Mouse (Mus musculus): ENCODE data around the gene Tab3.

Gene Tab3

GRCm38 (mm10) chrX:85573532-85574181 is at the start of gene Tab3:
Gene Tab3 (plus strand): TSS chrX:85574022.
- peak; percentile 90 to 94 for DNase-seq

- no peak for DNase-seq
Measured at GRCm38 (mm10) chrX:85525545-85525944, 48.3 kb upstream of the Tab3 start.

DNA sequence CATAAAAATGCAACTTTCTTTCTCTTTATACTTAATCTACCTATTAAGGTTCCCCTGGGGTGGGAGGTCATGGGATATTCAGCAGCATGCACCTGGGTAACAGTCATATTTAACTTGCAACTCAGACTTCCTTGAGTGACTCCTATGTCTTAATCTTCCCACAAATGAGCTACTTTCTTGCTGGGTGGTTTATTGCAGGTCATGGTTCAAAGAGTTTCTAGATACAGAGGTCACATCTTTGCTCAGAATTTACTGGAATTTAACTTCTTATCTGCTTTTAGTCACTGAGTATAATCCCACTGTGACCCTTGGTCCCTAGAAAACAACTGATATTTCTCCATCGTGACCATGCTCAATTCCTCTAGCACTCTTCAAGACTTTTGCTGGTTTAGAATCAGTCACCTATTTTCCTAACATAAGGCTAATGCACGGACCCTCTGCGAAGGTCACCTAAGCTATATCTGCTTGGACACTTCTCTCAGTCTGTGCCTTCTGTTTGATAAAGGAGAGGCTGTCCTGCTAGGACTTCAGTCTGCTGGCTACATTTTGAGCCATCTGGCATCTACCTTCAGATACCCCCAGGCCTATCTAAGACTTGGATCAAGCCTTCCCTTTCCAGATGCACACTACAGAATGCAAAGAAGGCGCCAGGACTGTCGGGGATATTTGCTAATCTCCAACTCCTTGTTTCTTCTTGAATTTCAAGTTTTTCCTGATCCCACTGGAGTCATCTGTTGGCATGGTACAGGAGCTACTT is 47.4 kb upstream of the Tab3 start:
- DNase-seq, result no peak

DNA sequence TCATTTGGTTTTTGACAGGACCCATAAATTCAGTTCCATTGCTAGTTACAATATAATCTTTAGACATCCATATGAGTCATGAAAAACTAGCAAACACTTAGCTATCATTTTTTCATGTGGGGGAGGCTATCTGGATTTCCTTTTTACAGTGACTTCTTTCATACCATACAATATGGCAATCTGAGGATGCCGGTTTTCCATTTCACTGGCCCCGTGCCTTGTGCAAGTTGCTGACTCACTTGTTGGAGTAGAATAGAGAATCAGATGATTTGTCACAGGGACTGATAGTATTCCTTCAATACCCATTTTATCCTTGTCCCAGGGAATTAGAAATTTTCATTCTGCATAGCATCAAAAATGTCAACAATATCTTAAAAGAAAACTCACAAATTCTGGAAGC is 14.9 kb upstream of the Tab3 start:
- no peak for DNase-seq

GRCm38 (mm10) chrX:85566256-85566655 is 7.6 kb upstream of the Tab3 start:
- no peak for DNase-seq

- DNase-seq, result no peak
Measured at GRCm38 (mm10) chrX:85574182-85574541, 340 bp downstream of the Tab3 start.

DNA sequence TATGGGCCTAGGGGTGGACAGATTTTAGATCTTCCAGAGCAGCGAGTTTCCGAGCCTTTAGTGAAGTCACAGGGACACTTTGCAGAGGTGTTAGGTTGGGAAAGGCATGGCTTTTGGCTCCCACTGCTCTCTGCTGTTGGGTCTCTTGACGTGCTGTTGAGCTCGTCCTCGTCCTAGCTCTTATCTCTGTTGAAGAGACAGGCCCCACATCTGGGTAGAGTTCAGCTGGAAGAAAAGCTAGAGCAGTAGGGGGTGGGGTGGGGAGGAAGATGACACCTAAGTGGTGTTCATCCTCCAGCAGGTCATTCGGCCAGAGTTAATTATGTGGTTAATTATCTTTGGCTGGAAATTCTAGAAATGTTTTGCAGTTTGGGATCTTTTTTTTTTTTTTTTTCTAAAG is 2.5 kb downstream of the Tab3 start:
- no peak for DNase-seq

- DNase-seq, result no peak
Measured at GRCm38 (mm10) chrX:85580768-85581167, 6.9 kb downstream of the Tab3 start.

- no peak for DNase-seq
Measured at GRCm38 (mm10) chrX:85582517-85582916, 8.7 kb downstream of the Tab3 start.

DNA sequence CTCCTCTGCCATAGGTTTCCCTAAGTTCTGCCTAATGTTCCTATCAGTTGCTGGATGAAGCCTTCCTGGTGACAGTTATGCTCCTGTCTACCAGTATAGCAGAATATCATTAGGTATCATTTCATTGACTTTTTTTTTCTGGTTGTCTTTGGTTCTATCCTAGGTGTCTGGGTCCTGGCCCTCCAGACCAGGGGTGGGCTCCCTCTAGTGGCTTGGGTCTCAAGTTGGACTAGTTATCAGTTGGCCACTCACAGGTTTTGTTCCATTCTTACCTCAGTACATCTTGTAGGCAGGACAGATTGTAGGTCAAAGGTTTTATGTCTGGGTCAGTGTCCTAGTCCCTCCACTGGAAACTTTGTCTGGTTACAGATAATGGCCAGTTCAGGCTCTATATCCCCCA is 11.8 kb downstream of the Tab3 start:
- DNase-seq, result no peak

DNA sequence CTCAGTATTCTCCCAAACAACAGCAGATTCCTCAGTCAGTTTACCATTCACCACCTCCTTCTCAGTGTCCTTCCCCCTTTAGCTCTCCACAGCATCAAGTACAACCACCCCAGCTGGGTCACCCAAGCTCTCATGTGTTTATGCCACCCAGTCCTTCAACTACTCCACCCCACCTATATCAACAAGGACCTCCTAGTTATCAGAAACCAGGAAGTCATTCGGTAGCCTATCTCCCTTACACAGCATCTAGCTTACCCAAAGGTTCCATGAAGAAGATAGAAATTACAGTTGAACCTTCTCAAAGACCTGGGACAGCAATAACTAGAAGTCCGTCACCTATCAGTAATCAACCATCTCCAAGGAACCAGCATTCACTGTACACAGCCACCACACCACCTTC is 40.9 kb downstream of the Tab3 start:
- no peak for DNase-seq

GRCm38 (mm10) chrX:85646204-85646777 is 72.5 kb downstream of the Tab3 start:
- DNase-seq, result no peak

- peak; percentile 3 to 40 for DNase-seq
Measured at GRCm38 (mm10) chrX:85676808-85677207, 103.0 kb downstream of the Tab3 start.

- no peak for DNase-seq
Measured at GRCm38 (mm10) chrX:85682125-85682524, 108.3 kb downstream of the Tab3 start.

DNA sequence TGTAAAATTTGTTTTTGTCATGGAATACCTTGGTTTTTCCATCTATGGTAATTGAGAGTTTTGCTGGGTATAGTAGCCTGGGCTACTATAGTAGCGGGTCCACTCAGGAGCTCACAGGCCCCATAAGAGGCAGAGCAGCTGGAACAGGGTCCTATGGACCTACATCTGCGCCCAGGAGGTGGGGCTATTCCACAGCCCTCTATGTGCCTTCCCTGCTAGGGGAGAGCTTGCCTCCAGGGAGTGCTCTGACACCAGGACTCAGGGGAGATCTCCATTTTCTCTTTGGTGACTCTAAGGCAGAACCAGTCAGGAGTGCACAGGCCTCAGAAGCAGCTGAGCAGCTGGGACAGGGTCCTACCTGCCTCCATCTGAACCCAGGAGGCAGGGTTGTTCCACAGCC is 109.9 kb downstream of the Tab3 start:
- DNase-seq, result no peak
